Mouse (Mus musculus) embryonic facial prominence, embryonic 12.5 days (tissue): ENCODE data around the gene Suclg1. TPM values are rescaled to one million over a fixed set of nuclear protein-coding genes. Genes with fewer than 3 reads are reported as not detected.

Experiments
- ATAC-seq: fragments of 200-750 bp; cut with Nextera tagmentation; 2 replicates; pipeline ENCODE4 v1.8.0; 2017; ENCODE audit not compliant: insufficient number of reproducible peaks, insufficient read depth, low FRiP score, low TSS enrichment
- H3K27ac ChIP-seq: fragments of 300-500 bp; sonication (generic); 2 replicates; pipeline ENCODE4 v1.5.1; 2016; ENCODE audit warnings: mild to moderate bottlenecking
- H3K27me3 ChIP-seq: fragments of 300-500 bp; sonication (generic); 2 replicates; pipeline ENCODE4 v1.6.1; 2016; ENCODE audit warnings: mild to moderate bottlenecking, moderate library complexity
- H3K36me3 ChIP-seq: fragments of 300-500 bp; sonication (generic); 2 replicates; pipeline ENCODE4 v1.6.1; 2016; ENCODE audit warnings: mild to moderate bottlenecking
- H3K4me1 ChIP-seq: fragments of 300-500 bp; sonication (generic); 2 replicates; pipeline ENCODE4 v1.6.1; 2016
- H3K4me2 ChIP-seq: fragments of 300-500 bp; sonication (generic); replicated peaks from 2 replicates; pipeline ENCODE4 v1.6.1; 2016; ENCODE audit warnings: mild to moderate bottlenecking, moderate library complexity
- H3K4me3 ChIP-seq: fragments of 300-500 bp; sonication (generic); 2 replicates; pipeline ENCODE4 v1.5.1; 2016; ENCODE audit warnings: mild to moderate bottlenecking
- H3K9ac ChIP-seq: fragments of 300-500 bp; sonication (generic); 2 replicates; pipeline ENCODE4 v1.6.1; 2016; ENCODE audit warnings: mild to moderate bottlenecking, moderate library complexity
- H3K9me3 ChIP-seq: fragments of 300-500 bp; sonication (generic); 2 replicates; pipeline ENCODE4 v1.6.1; 2016; ENCODE audit warnings: mild to moderate bottlenecking, moderate library complexity
- WGBS: fragments of 180-500 bp; shearing (Covaris S2); methylation state at CpG from one replicate; pipeline ENCODE4 v1.1.7; 2016; 5-methylcytosine and 5-hydroxymethylcytosine counted together
- polyA plus RNA-seq: library from polyadenylated mRNA; unstranded; fragments of >200 nt; fragmentation: Nextera tagmentation; extraction: Ambion mirVana; gene quantifications from 2 replicates; pipeline ENCODE4 v1.2.1, GENCODE M21; 2016

The Suclg1 gene
- polyA plus RNA-seq, 1 experiment from 2014 or later, result 148 TPM

GRCm38 (mm10) chr6:73252396-73252795 is 4.2 kb downstream of the Suclg1 start:
- H3K27ac ChIP-seq, result no peak overlapping the region
- no peak for ATAC-seq
- H3K4me2 ChIP-seq, result no peak overlapping the region
- no peaks in the 10 kb centered on the region for H3K27me3 ChIP-seq
- no peaks in the 10 kb centered on the region for H3K9me3 ChIP-seq
- peaks cover 13% of the 10 kb centered on the region; the same call in 1 of the 2 replicates for H3K4me1 ChIP-seq
- no peak overlapping the region for H3K4me3 ChIP-seq
- H3K36me3 ChIP-seq, result peaks cover 6% of the 10 kb centered on the region; the same call in 1 of the 2 replicates
- no peak overlapping the region for H3K9ac ChIP-seq

- H3K9ac ChIP-seq, result no peak overlapping the region
- ATAC-seq, result no peak
- H3K36me3 ChIP-seq, result peaks cover 9% of the 10 kb centered on the region; the same call in 1 of the 2 replicates
- no peaks in the 10 kb centered on the region for H3K9me3 ChIP-seq
- no peak overlapping the region for H3K4me2 ChIP-seq
- 94% methylated on average over 2 of the region's 2 CpGs for WGBS
- no peaks in the 10 kb centered on the region for H3K27me3 ChIP-seq
- no peak overlapping the region for H3K4me3 ChIP-seq
- peaks cover 13% of the 10 kb centered on the region; the same call in 1 of the 2 replicates for H3K4me1 ChIP-seq
- H3K27ac ChIP-seq, result no peak overlapping the region
These were observed 4.8 kb downstream of the Suclg1 start for GRCm38 (mm10) chr6:73253006-73253405.

- Histone ChIP-seq H3K9me3 (no peaks in the 10 kb centered on the region), H3K36me3 (peaks cover 9% of the 10 kb centered on the region; the same call in 1 of the 2 replicates), H3K4me1 (peaks cover 13% of the 10 kb centered on the region; the same call in 1 of the 2 replicates), H3K27me3 (no peaks in the 10 kb centered on the region), H3K4me3 (no peak overlapping the region), H3K4me2 (no peak overlapping the region), H3K9ac (no peak overlapping the region), H3K27ac (no peak overlapping the region)
- ATAC-seq, result no peak
- WGBS, result 86% methylated on average over 4 of the region's 4 CpGs
These were observed 5.4 kb downstream of the Suclg1 start for GRCm38 (mm10) chr6:73253584-73253983.

- Histone ChIP-seq H3K4me3 (no peak overlapping the region), H3K27me3 (no peaks in the 10 kb centered on the region), H3K4me2 (no peak overlapping the region), H3K36me3 (peaks cover 18% of the 10 kb centered on the region), H3K9ac (no peak overlapping the region), H3K27ac (no peak overlapping the region), H3K4me1 (peaks cover 7% of the 10 kb centered on the region; the same call in 1 of the 2 replicates), H3K9me3 (no peaks in the 10 kb centered on the region)
- no peak for ATAC-seq
- WGBS, result 81% methylated on average over 9 of the region's 9 CpGs
These were observed 6.4 kb downstream of the Suclg1 start for GRCm38 (mm10) chr6:73254307-73255228.

GRCm38 (mm10) chr6:73257068-73257467 is 8.9 kb downstream of the Suclg1 start:
- Histone ChIP-seq H3K27me3 (no peaks in the 10 kb centered on the region), H3K4me2 (no peak overlapping the region), H3K4me1 (no peaks in the 10 kb centered on the region), H3K36me3 (peaks cover 36% of the 10 kb centered on the region), H3K9ac (no peak overlapping the region), H3K9me3 (no peaks in the 10 kb centered on the region), H3K4me3 (no peak overlapping the region), H3K27ac (no peak overlapping the region)
- 88% methylated on average over 7 of the region's 7 CpGs for WGBS
- no peak for ATAC-seq

- H3K27me3 ChIP-seq, result no peaks in the 10 kb centered on the region
- 95% methylated on average over 6 of the region's 6 CpGs for WGBS
These were observed 11.9 kb downstream of the Suclg1 start for GRCm38 (mm10) chr6:73260110-73260509.

GRCm38 (mm10) chr6:73264801-73265200 is 16.6 kb downstream of the Suclg1 start:
- peaks cover 68% of the 10 kb centered on the region for H3K36me3 ChIP-seq
- 42% methylated on average over 2 of the region's 2 CpGs for WGBS

More at GRCm38 (mm10) chr6:73260110-73260509, 11.9 kb downstream of the Suclg1 start:
- Histone ChIP-seq H3K36me3 (peaks cover 57% of the 10 kb centered on the region), H3K27ac (no peak overlapping the region), H3K4me3 (no peak overlapping the region), H3K9ac (no peak overlapping the region), H3K4me1 (no peaks in the 10 kb centered on the region), H3K4me2 (no peak overlapping the region), H3K9me3 (no peaks in the 10 kb centered on the region)
- ATAC-seq, result no peak

GRCm38 (mm10) chr6:73267738-73268311 is 19.6 kb downstream of the Suclg1 start:
- no peak overlapping the region for H3K4me3 ChIP-seq
- no peak overlapping the region for H3K27ac ChIP-seq
- no peaks in the 10 kb centered on the region for H3K27me3 ChIP-seq
- WGBS, result 92% methylated on average over 8 of the region's 8 CpGs
- no peaks in the 10 kb centered on the region for H3K4me1 ChIP-seq
- ATAC-seq, result no peak
- no peaks in the 10 kb centered on the region for H3K9me3 ChIP-seq
- H3K9ac ChIP-seq, result no peak overlapping the region
- H3K4me2 ChIP-seq, result no peak overlapping the region
- H3K36me3 ChIP-seq, result peaks cover 78% of the 10 kb centered on the region

More at GRCm38 (mm10) chr6:73264801-73265200, 16.6 kb downstream of the Suclg1 start:
- no peak overlapping the region for H3K9ac ChIP-seq
- no peak for ATAC-seq
- no peak overlapping the region for H3K4me2 ChIP-seq
- H3K27ac ChIP-seq, result no peak overlapping the region
- no peak overlapping the region for H3K4me3 ChIP-seq
- no peaks in the 10 kb centered on the region for H3K27me3 ChIP-seq
- no peaks in the 10 kb centered on the region for H3K9me3 ChIP-seq
- H3K4me1 ChIP-seq, result no peaks in the 10 kb centered on the region

GRCm38 (mm10) chr6:73269374-73269773 is 21.2 kb downstream of the Suclg1 start:
- no peak overlapping the region for H3K4me2 ChIP-seq
- peaks cover 72% of the 10 kb centered on the region for H3K36me3 ChIP-seq
- H3K9ac ChIP-seq, result no peak overlapping the region
- H3K27me3 ChIP-seq, result no peaks in the 10 kb centered on the region
- no peaks in the 10 kb centered on the region for H3K9me3 ChIP-seq
- 92% methylated on average over 3 of the region's 3 CpGs for whole genome bisulfite sequencing
- H3K4me1 ChIP-seq, result no peaks in the 10 kb centered on the region
- ATAC-seq, result no peak
- H3K4me3 ChIP-seq, result no peak overlapping the region
- H3K27ac ChIP-seq, result no peak overlapping the region

GRCm38 (mm10) chr6:73271546-73272091 is 23.4 kb downstream of the Suclg1 start:
- Histone ChIP-seq H3K4me2 (no peak overlapping the region), H3K4me1 (no peaks in the 10 kb centered on the region), H3K4me3 (no peak overlapping the region), H3K9me3 (no peaks in the 10 kb centered on the region), H3K27ac (no peak overlapping the region), H3K36me3 (peaks cover 79% of the 10 kb centered on the region), H3K27me3 (no peaks in the 10 kb centered on the region), H3K9ac (no peak overlapping the region)
- 84% methylated on average over 3 of the region's 3 CpGs for WGBS
- no peak for ATAC-seq

- Histone ChIP-seq H3K36me3 (peaks cover 70% of the 10 kb centered on the region), H3K4me1 (no peaks in the 10 kb centered on the region), H3K4me3 (no peak overlapping the region), H3K9ac (no peak overlapping the region), H3K27ac (no peak overlapping the region), H3K9me3 (no peaks in the 10 kb centered on the region), H3K4me2 (no peak overlapping the region), H3K27me3 (no peaks in the 10 kb centered on the region)
- 89% methylated on average over 5 of the region's 5 CpGs for WGBS
- no peak for ATAC-seq
These were observed 26.8 kb downstream of the Suclg1 start for GRCm38 (mm10) chr6:73275002-73275401.
